Mouse (Mus musculus) thymus, postnatal 25 days (tissue): ENCODE measurements at regions not wholly inside any gene's neighbourhood (a gene's known extent, or its start where the extent isn't known, plus 50 kb on each side); places are given as distances from the start of the nearest gene placed in this dataset.

ENCODE experiments used
- DNase-seq: peaks from one replicate; pipeline ENCODE4 v3.0.0; 2022

DNA sequence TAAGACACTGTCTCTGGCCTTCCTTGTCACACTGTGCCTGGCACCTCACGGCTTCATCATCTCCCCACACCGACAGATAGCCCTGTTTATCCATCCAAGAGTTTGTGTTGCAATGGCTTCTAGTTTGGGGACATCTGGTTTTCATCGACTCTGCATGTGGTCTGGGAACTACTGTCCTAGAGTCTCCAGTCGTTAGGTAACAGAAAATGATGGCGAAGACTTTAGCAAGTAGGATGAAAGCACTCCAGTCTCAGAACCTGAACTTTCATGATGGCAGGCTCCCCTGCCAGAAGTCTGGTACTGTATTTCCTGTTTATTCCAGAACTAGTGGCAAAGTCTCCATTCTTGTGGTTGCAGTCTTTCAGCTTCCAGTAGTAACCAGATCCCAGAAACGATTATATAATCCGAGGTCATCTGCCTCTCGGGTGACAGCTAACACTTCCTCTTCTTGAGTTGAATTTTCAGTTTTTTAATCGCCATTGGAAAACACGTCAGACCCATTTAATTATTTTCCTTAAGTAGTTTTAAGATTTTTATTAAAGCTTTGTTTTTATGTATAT lies 81.1 kb upstream of the Supt20 start:
- DNase-seq = no peak

DNA sequence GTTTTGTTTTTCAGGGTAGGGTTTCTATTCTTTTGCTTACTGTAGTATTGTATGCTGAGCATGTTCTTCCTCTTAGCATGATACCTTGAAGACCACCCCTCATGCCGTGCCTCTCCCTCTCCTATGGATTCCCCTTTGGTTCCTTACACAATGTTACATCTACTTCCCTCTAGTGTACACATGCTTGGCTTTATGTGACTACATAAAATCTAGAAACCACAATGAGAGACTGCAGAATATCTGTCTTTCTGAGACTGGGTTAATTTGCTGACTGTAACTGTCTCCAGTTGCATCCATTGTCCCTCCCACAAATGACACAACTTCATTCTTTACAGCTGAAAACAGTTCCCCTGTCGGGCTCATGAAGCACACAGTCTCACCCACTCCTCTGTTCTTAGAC lies 78.8 kb upstream of the Supt20 start:
- DNase-seq = no peak

DNA sequence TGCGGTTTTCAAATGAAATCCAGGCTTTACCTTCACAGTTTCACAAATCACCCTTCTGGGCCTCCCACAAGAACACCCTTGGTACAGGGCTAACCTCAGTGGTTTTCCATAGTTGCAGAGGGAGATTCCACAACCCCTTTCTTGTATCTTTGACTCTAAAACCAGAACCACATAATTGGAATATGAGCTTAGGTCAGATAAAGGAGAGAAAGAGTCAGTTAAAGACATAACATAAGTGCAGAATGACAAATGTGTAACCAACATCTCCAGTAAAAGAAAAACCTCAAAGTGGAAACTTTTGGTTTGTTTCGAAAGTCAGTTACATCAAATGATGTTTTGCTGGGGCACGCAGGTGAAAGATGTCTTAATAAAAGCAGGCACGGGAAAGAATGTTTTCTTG lies 75.3 kb upstream of the Supt20 start:
- DNase-seq = no peak

DNA sequence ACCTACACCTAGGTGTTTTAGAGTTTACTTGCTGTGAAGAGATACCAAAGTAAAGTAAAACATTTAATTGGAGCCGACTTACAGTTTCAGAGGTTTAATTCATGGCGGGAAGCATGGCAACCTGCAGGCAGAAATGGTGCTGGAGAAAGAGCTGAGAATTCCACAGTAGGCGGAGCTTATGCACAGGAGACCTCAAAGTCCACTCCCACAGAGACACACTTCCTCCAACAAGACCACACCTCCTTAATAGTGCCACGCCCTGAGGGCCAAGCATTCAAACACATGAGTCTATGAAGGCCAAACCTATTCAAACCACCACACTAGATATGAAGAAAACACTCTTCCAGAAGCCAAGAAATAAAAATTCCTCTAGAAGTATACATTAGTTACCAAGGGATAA lies 74.3 kb upstream of the Supt20 start:
- no peak for DNase-seq

DNA sequence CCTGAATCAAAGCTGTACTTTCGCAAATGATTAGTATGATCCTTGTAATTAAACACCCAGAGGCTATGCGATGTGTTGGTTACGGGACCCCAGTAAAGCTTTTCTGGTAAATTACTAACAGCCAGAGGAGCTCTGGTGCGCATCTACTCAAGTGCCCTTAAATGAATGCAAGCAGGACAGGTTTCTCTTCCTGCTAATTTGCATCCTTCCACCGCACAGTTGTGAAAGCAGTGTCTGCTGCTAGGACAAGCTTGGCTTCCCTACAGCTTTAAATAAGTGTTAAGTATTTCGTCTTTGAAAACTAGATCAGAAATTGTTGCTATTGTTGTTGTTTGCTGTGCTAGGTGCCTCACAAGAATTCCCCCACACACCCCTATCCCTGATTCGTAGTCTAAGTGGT lies 62.4 kb upstream of the Supt20 start:
- no peak for DNase-seq

DNA sequence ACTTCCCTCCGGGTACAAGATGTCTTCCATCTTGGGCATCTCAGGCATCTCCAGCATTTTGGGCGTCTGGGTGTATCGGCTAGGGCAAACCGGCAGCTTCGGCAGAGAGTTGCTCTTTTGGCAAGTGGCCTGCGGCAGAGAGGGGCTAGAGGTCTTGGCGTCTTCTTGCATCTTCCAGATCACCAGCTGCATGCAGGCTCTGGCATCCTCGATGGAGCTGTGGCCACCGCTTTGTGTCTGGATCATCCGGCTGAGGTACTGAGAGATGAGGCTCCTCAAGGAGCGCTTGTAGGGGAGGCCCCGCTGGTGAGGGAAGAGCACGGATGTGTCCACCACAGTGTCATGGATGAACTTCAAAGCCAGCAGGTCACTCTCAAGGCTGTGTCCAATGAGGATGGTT lies 59.9 kb upstream of the Supt20 start:
- no peak for DNase-seq

DNA sequence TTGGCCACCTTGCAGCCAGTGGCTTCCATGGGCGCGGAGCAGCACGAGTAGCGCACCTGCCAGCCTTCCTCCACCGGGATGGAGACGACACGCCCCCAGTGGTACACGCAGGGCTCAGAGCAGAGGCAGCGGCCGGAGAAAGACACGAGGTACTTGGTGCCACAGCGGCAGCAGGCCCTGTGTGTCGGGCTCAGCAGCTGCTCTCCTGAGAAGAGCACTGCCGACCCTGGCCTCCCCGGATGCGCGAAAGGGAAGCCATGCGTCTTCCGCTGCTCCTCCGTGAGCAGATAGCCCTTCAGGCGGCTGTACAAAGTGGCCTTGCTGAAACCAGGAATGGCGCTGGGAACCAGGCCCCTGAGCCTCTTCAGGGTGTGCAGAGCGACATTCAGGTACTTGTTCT lies 59.2 kb upstream of the Supt20 start:
- no peak for DNase-seq

DNA sequence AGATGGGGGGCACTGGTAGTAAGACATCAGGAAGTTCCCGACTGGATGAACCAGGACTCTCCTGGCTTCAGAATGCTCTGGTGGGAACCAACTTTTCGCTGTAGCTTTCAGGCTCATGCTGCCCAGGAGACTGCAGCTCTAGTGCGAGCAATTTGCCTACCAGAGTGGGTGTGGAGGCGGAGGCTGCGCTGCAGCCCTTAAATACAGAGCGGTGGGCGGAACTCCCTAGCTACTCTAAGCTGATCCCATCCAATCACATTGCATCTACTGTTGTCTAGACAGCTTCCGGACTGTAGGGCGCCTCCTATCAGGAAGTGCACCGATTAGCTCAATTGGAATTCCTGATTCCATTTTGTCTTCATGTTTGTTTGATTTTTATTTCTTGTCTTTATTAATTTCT lies 58.2 kb upstream of the Supt20 start:
- DNase-seq = no peak
